Mouse (Mus musculus) cortical plate, adult 2 months (tissue): Measurements from ENCODE around the gene Mast4. TPM values are rescaled to one million over a fixed set of nuclear protein-coding genes. Genes with fewer than 3 reads are reported as not detected.

Experiments used
- H3K27ac ChIP-seq: fragments of 200-500 bp; 2 replicates; pipeline ENCODE4 v1.5.1; 2012; ENCODE audit warnings: low read length, control low read depth, inconsistent platforms; ENCODE audit not compliant: insufficient read depth
- H3K4me1 ChIP-seq: fragments of 200-500 bp; 2 replicates; pipeline ENCODE4 v1.6.1; 2011; ENCODE audit warnings: low read length; ENCODE audit not compliant: control insufficient read depth, insufficient read depth
- H3K4me3 ChIP-seq: fragments of 200-500 bp; 2 replicates; pipeline ENCODE4 v1.5.1; 2011; ENCODE audit warnings: mild to moderate bottlenecking, low read length, control low read depth; ENCODE audit not compliant: insufficient read depth
- CTCF ChIP-seq: fragments of 200-500 bp; IDR thresholded peaks from 2 replicates; pipeline ENCODE4 v1.5.1; 2011; ENCODE audit warnings: mild to moderate bottlenecking, control low read depth, low read length; ENCODE audit not compliant: insufficient read depth; ENCODE audit errors: extremely low read depth
- POLR2A ChIP-seq: fragments of 200-500 bp; IDR thresholded peaks from 2 replicates; pipeline ENCODE4 v1.6.1; 2011; ENCODE audit warnings: mild to moderate bottlenecking, low read length, control low read depth; ENCODE audit not compliant: insufficient read depth; ENCODE audit errors: extremely low read depth
- polyA plus RNA-seq: library from polyadenylated mRNA; depleted of rRNA; stranded (reverse); fragments of >200 nt; gene quantifications from 2 replicates; pipeline ENCODE4 v1.2.3, GENCODE M21; 2012

Mast4 gene
- polyA plus RNA-seq, 1 experiment: 19.6 TPM

- Histone ChIP-seq H3K4me1 (peaks cover 3% of the 10 kb centered on the region; the same call in 1 of the 2 replicates), H3K27ac (no peak overlapping the region), H3K4me3 (no peak overlapping the region)
- TF ChIP-seq POLR2A: no peak
- TF ChIP-seq CTCF: no peak
These were observed 462.8 kb downstream of the Mast4 start for GRCm38 (mm10) chr13:102871380-102872104.

- H3K27ac ChIP-seq: no peak overlapping the region
- H3K4me3 ChIP-seq: no peak overlapping the region
- H3K4me1 ChIP-seq: 0 out of 2 replicates have a peak, but pooled peaks cover 1% of the 10 kb centered on the region
- TF ChIP-seq POLR2A (no peak), CTCF (no peak)
These were observed 464.8 kb downstream of the Mast4 start for GRCm38 (mm10) chr13:102869541-102869940.

- H3K4me3 ChIP-seq: no peak overlapping the region
- H3K27ac ChIP-seq: no peak overlapping the region
- no peaks in the 10 kb centered on the region for H3K4me1 ChIP-seq
- TF ChIP-seq POLR2A (no peak), CTCF (no peak)
These were observed 467.5 kb downstream of the Mast4 start for GRCm38 (mm10) chr13:102866816-102867215.

GRCm38 (mm10) chr13:102865971-102866724, 468.1 kb downstream of the Mast4 start:
- no peak overlapping the region for H3K27ac ChIP-seq

GRCm38 (mm10) chr13:102865494-102865893, 468.8 kb downstream of the Mast4 start:
- no peak for TF ChIP-seq CTCF
- TF ChIP-seq POLR2A: no peak
- no peak overlapping the region for H3K27ac ChIP-seq
- H3K4me1 ChIP-seq: no peaks in the 10 kb centered on the region

More at GRCm38 (mm10) chr13:102865971-102866724, 468.1 kb downstream of the Mast4 start:
- TF ChIP-seq POLR2A: no peak
- TF ChIP-seq CTCF: no peak
- Histone ChIP-seq H3K4me1 (no peaks in the 10 kb centered on the region), H3K4me3 (no peak overlapping the region)

GRCm38 (mm10) chr13:102864840-102865239, 469.5 kb downstream of the Mast4 start:
- Histone ChIP-seq H3K4me3 (no peak overlapping the region), H3K27ac (no peak overlapping the region), H3K4me1 (no peaks in the 10 kb centered on the region)
- TF ChIP-seq POLR2A (no peak), CTCF (no peak)

More at GRCm38 (mm10) chr13:102865494-102865893, 468.8 kb downstream of the Mast4 start:
- H3K4me3 ChIP-seq: no peak overlapping the region

GRCm38 (mm10) chr13:102864079-102864478, 470.2 kb downstream of the Mast4 start:
- TF ChIP-seq CTCF (no peak), POLR2A (no peak)
- no peaks in the 10 kb centered on the region for H3K4me1 ChIP-seq
- H3K4me3 ChIP-seq: no peak overlapping the region
- H3K27ac ChIP-seq: no peak overlapping the region

- no peak overlapping the region for H3K4me3 ChIP-seq
- H3K4me1 ChIP-seq: no peaks in the 10 kb centered on the region
- no peak overlapping the region for H3K27ac ChIP-seq
- no peak for TF ChIP-seq POLR2A
These were observed 471.3 kb downstream of the Mast4 start for GRCm38 (mm10) chr13:102862981-102863380.

- TF ChIP-seq CTCF (no peak), POLR2A (no peak)
- H3K4me3 ChIP-seq: no peak overlapping the region
- H3K4me1 ChIP-seq: no peaks in the 10 kb centered on the region
- no peak overlapping the region for H3K27ac ChIP-seq
These were observed 471.9 kb downstream of the Mast4 start for GRCm38 (mm10) chr13:102862397-102862796.

- H3K4me3 ChIP-seq: no peak overlapping the region
- H3K4me1 ChIP-seq: no peaks in the 10 kb centered on the region
- TF ChIP-seq POLR2A: no peak
- no peak for TF ChIP-seq CTCF
- H3K27ac ChIP-seq: no peak overlapping the region
These were observed 473.6 kb downstream of the Mast4 start for GRCm38 (mm10) chr13:102860733-102861132.
